Mouse (Mus musculus): ENCODE measurements around the gene Olfr519.

Gene Olfr519

DNA sequence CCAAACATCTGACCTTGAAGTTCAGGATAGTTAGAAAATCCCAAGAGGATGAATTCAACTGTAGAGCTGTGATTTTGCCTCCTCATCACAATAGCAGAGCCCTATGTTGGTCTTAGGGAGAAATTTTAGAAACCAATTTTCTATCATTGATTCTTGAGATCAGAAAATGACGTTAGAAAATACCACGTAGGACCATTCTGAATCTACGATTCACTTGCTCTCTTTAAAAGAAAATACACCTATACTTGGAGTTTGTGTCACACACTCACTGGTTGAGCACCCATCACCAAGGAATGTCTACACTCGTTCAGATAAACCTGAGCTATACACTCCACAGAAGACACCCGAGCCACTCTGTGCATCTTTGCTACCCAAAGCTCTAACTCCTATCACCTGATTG is at the start of gene Olfr519:
Gene Olfr519, minus strand, starts transcription at position 101 of the 400 bp plus-strand sequence.
- DNase-seq (ENCODE audit: low read depth, low spot score): no peak

DNA sequence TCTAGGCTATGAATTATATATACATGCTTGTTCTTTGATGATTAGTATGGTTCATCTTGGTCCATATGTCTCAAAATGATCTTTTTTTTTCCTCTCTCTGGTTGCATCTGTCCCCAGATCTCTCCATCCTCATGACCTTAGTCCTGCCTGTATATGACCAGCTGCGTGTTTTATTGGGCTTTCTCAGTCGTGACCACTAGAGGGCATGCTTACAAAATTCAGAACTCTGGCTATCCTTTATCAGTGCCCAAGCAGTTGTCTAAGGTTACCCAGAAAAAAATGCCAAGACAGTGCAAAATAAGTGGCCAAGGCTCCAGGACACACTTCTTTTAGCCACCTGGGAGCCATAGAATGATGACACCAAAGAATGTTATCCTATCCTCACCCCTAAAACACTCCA is 49.8 kb upstream of the Olfr519 start:
- peak; percentile 75 for DNase-seq (ENCODE audit: low read depth, low spot score)

DNA sequence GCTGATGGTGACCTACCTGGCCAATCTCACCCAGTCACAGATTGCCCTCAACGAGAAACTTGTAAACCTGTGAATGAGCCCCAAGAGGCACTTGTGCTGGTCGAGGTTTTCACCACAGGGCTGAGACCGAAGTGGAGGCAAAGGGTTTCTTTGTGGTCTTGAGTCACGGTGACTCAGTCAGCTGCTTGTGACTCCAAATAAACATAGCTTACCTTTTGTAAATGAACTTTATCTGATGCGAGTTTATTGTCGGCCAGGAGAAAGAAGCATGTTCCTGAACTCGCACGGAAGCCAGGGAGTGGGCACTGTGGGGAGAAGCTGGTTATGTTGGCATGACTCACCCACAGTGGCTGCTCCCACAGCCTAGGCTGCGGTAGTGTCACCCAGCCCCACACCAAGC is 47.2 kb upstream of the Olfr519 start:
- no peak for DNase-seq (ENCODE audit: low read depth, low spot score)

DNA sequence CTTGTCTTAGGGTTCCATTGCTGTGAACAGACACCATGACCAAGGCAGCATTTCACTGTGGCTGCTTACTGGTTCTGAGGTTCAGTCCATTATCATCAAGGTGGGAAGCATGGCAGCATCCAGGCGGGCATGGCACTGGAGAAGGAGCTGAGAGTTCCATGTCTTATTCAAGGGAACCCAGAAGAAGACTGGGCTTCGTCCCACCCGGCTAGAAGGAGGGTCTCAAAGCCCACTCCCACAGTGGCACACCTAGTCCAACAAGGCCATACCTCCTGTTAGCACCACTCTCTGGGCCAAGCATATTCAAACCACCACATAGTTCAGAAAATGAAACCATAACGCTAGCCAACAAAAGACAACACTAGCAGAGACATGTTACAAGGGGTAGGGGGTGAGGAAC is 42.4 kb upstream of the Olfr519 start:
- no peak for DNase-seq (ENCODE audit: low read depth, low spot score)

DNA sequence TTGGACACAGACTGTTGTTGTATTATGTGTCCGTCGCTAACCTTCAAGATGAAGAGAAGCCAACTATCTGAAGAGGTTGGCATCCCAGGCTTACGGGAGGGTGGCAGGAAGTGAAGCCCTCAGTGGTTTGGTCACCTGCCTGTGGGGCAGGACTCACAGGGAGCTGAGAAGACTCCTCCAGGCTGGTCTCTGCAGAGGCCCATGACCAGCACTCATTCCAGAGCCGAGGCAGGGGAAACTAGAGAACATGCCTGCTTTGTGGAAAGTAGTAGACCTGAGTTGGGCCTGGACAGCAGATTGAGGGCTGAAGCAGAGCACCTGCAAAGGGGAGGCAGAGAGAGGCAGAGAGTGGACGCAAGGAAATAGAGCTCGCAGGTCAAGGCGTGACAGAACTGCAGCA is 41.2 kb upstream of the Olfr519 start:
- DNase-seq (ENCODE audit: low read depth, low spot score): no peak

DNA sequence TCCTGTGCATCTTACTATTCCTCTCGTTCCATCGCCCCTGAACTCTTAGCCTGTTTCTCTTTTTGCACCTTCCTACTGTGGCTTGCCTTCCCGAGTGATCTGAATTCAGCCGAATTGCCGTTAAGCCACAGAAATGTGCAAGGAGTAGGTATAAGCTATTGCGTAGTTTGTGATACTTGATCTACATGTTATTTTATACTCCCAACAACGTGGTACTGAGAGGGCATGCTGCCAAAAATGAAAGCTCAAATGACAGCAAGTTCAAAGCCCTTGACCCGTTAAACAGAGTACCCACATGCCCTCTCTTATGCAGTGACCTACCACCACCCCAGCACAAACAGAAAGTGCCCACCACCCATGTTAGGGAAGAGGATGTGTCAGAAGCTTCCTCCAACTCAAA is 40.6 kb upstream of the Olfr519 start:
- no peak for DNase-seq (ENCODE audit: low read depth, low spot score)

DNA sequence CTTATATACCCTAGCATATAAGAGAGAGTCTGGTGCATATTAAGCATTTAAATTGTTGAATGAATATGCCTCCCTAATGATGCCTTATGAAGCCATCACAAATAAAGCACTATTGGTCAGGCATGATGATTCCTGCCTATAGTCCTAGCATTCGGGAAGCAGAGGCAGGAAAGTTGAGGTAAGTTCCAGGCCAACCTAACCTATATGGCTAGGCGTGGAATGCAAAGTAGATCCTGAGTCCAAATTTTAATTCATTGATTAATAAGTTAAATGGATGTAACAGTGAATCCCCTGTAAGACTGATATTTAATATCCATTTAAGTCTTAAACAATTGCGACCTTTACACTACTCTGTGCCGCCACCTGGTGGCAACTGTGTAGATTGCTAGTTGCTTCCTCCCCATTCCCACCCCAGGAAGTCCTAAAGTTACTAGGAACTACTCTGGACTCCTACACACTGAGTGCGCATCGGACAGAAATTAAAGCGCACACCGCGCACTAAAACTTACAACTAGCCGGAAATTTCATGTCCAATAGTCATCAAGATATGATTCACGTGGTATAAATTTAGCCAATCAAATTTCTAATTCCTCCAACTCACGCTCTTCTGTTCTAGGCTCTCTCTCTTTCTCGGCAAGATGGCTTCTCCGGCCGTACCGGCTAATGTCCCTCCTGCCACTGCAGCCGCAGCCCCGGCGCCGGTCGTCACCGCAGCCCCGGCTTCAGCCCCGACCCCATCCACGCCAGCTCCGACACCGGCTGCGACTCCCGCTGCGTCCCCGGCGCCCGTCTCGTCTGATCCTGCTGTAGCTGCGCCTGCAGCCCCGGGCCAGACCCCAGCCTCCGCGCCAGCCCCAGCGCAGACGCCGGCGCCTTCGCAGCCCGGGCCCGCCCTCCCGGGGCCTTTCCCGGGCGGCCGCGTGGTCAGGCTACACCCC is 39.8 kb upstream of the Olfr519 start, which contains the start of gene Eif3f:
Gene Eif3f, plus strand, starts transcription at position 624 of the 938 bp plus-strand sequence.
- DNase-seq (ENCODE audit: low read depth, low spot score): peak; percentile 98

DNA sequence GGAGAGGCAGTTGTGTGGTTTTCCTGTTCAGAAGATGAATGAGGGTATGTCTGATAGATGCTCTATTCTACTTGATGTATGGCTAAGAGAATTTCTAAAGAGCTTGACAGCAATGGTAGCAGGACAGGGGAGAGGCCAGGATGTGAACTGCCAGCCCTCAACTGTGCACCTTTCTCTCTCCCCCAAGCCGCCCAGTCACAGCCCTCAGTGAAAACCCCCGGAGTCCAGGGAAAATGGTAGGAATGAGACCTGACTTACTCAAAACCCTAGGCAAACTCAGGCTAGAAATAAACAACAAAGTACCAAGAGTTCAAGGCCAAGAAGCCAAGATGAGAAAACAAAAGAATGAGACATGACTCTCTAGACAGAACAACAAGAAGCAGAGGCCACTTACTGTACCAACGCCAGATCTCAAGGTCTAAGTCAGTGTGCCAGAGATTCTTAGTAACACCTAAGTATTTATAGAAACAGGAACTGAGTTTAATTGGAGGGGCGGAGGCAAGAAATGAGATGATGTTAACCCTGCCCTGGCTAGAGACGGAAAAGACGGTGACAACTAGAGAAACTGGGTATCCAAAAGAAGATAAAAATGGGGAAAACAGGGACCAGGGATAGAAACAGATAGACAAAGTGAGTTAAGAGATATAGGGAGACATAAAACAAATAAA is 35.6 kb upstream of the Olfr519 start, which contains the start of gene Nlrp10:
Gene Nlrp10, minus strand, starts transcription at position 453 of the 668 bp plus-strand sequence.
- no peak for DNase-seq (ENCODE audit: low read depth, low spot score)

DNA sequence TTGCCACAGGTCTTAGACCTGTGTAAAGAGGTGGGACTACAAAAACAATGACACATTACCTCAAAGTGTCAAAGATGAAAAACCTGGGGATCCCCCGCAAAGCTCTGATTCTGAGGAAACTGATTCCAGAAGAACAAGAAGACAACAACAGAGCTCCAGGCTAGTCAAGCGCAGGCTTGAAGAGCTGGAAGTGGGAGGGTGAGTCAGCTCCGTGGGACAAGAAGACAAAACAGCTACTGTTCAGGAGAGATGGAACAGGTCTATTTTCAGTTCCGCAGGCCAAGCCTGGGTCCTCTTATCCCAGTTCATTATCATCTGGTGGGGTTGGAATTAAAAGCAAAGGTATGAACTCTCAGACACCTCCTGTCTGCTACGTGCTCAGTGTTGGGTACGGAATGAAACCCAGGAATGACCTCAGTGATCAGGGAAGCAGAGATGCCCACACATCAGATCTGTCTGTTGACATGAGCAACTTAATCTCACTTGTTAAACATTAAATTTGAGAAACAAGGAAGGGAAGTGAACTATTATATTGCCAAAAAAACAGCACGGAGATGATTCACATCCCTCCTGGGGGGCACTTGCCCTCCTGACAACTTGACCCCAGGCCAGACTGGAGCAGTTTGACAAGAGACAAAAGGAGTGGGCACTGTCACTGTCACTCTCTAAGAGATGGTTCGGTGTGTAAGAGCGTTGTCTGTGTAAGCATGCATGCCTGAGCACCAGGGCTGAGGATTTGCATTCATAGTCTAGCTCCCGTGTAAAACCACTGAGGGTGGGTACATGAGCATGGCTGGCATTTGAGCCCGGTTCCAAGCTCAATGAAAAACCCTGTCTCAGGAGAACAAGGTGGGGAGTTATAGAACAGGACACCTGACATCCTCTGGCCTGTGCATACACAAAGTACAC is 34.3 kb upstream of the Olfr519 start:
- no peak for DNase-seq (ENCODE audit: low read depth, low spot score)

DNA sequence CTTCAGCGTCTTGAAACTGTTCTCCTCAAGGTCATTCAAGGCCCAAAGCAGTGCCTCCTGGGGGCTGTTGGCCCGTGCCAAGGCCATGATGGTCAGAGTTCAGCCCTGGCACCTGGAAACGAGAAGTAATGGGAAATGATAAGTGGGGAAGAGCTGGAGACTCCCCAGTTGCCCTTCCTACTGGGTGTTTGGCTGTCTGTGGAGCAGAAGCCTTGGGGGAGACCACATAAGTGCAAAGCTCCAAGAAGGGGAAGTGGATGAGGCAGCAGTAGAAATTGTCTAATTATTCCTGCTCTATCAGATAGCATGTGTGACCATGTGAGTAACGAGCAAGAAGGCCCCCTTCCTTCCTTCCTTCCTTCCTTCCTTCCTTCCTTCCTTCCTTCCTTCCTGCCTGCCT is 32.8 kb upstream of the Olfr519 start:
- DNase-seq (ENCODE audit: low read depth, low spot score): no peak

DNA sequence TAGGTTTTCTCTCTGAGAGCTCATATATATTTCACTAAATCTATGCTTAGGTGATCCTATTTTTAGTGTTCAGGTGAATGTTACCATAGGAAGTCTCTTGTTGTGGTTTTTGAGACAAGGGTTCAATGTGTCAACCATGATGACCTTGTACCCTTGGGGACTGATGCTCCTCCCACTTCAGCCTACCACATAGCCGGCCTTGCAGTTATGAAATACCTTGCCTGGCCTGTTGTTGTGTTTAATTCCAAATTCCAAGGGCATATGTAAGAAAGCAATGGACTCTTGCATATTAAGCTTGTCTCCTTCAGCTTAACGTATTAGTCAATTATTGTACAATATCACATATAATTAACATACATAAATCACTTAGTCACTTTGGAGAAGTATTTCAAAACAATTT is 9.7 kb upstream of the Olfr519 start:
- DNase-seq (ENCODE audit: low read depth, low spot score): no peak

DNA sequence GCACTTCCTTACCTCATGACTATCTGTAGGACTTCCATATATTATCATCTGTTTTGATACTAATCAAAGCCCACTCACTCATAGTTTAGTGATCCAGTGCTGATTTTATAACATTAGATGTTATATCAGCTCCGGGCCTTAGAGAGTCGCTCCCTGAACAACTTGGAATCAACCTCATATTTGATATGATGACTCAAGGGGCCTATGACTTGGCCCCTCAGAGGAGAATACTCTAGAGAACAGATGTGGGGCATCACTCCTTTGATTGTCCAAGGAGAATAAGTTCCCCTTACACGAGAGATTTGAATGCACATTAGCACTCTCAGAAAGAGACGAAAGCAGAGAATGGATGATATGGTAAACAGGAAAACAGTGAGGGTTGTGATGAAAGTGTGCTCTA is 9.3 kb downstream of the Olfr519 start, which contains the start of gene Olfr518:
Gene Olfr518, minus strand, starts transcription at position 101 of the 400 bp plus-strand sequence.
- no peak for DNase-seq (ENCODE audit: low read depth, low spot score)

DNA sequence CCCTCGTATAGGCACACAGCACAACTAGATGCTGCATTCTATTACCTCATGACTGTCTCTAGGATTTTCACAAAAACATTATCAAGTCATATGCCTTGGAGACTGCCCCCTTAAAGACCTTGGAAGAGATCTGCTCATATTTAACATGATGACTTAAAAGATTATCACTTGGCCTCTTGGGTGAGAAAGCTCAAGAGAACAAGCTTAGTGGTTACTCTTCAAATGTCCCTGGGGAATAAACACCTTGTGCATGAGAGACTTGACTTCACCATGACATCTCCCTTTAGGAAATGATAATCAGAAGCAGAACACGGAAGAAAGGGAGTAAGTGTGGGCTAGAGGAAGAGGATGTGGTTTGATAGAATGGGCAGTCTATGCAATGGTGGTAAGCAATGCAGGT is 21.9 kb downstream of the Olfr519 start, which contains the start of gene Olfr517:
Gene Olfr517, minus strand, starts transcription at position 101 of the 400 bp plus-strand sequence.
- no peak for DNase-seq (ENCODE audit: low read depth, low spot score)

DNA sequence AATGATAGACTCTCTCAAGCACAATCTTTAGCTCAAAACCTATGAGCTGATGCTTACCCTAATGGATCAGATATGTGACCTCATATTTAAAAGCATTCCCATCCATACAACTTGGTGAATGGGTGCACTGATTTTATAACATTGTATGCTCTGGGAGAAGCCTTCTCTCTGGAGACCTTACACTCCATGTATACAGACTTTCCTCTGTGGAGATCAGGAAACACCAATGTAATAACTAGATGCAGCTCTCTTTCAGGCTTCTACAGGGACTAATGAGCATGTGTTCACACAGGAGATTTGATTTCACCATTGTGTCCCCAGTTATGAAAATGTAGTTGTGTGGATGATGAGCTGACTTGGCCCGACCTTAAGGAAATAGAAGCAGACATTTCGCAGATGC is 43.8 kb downstream of the Olfr519 start, which contains the start of gene Olfr516:
Gene Olfr516, minus strand, starts transcription at position 101 of the 400 bp plus-strand sequence.
- no peak for DNase-seq (ENCODE audit: low read depth, low spot score)
